Mouse (Mus musculus) CH12.LX (cell line): ENCODE data around the gene Pdlim1. TPM values are rescaled to one million over a fixed set of nuclear protein-coding genes. Genes with fewer than 3 reads are reported as not detected.
A peak's percentile ranks its signal among the peaks of the same experiment; 100 is the strongest.

Source experiments
- DNase-seq: peaks from one replicate; pipeline ENCODE4 v3.0.0-alpha.2; 2013; ENCODE audit errors: extremely low read depth
- H3K27ac ChIP-seq: 2 replicates; pipeline ENCODE4 v1.5.1; 2012; ENCODE audit warnings: low read depth, mild to moderate bottlenecking, control low read depth, moderate library complexity; ENCODE audit not compliant: insufficient read depth
- H3K27me3 ChIP-seq: replicated peaks from 2 replicates; pipeline ENCODE3; 2012; ENCODE audit warnings: inconsistent platforms
- H3K36me3 ChIP-seq, 2 experiments: replicated peaks in 1 of 2; 2 replicates each; pipeline versions ENCODE3 to v1.6.1; 2012; ENCODE audit warnings: inconsistent platforms in 1 of 2, low read length in 1 of 2, mild to moderate bottlenecking in 1 of 2, mixed read lengths in 1 of 2, moderate library complexity in 1 of 2; ENCODE audit not compliant: control insufficient read depth in 1 of 2, insufficient read depth in 1 of 2
- H3K4me1 ChIP-seq, 2 experiments: 2 replicates each; pipeline ENCODE4 v1.6.1; 2012; ENCODE audit warnings: inconsistent platforms in 1 of 2, moderate library complexity in 1 of 2; ENCODE audit not compliant: insufficient read depth in 2 of 2, control insufficient read depth in 1 of 2
- H3K4me2 ChIP-seq: 2 replicates; pipeline ENCODE4 v1.6.1; 2012; ENCODE audit warnings: low read depth, mild to moderate bottlenecking, control low read depth; ENCODE audit not compliant: poor library complexity, insufficient read depth, severe bottlenecking
- H3K4me3 ChIP-seq, 3 experiments: fragments of 150-350 bp in 1 of 3; sonication (generic) in 1 of 3; replicated peaks in 1 of 3; 2 replicates each; pipeline versions ENCODE3 to v1.5.1; 2011 to 2012; ENCODE audit warnings: low read depth in 2 of 3, low read length in 2 of 3, mild to moderate bottlenecking in 2 of 3, moderate library complexity in 2 of 3, control low read depth in 1 of 3, improper control_type of control experiment in 1 of 3, inconsistent platforms in 1 of 3, mixed read lengths in 1 of 3; ENCODE audit not compliant: poor library complexity in 1 of 3
- H3K79me2 ChIP-seq: replicated peaks from 2 replicates; pipeline ENCODE4 v1.6.1; 2012; ENCODE audit warnings: mild to moderate bottlenecking, moderate library complexity; ENCODE audit not compliant: control insufficient read depth, poor library complexity, insufficient read depth, severe bottlenecking; ENCODE audit errors: extremely low read depth
- H3K9ac ChIP-seq: 2 replicates; pipeline ENCODE4 v1.6.1; 2012; ENCODE audit warnings: low read depth, mild to moderate bottlenecking, control low read depth, moderate library complexity; ENCODE audit not compliant: insufficient read depth
- H3K9me3 ChIP-seq: replicated peaks from 2 replicates; pipeline ENCODE3; 2012; ENCODE audit warnings: low read length, inconsistent platforms, mixed read lengths
- CTCF ChIP-seq, 2 experiments: IDR thresholded peaks in 1 of 2; conservative IDR thresholded peaks in 1 of 2; 2 replicates each; pipeline ENCODE4 v1.5.1; 2011 to 2012; ENCODE audit warnings: low read depth in 2 of 2, low read length in 2 of 2, improper control_type of control experiment in 1 of 2, inconsistent platforms in 1 of 2, mild to moderate bottlenecking in 1 of 2, moderate library complexity in 1 of 2
- ELF1 ChIP-seq: IDR thresholded peaks from 2 replicates; pipeline ENCODE4 v1.6.1; 2014; ENCODE audit warnings: low read depth, mild to moderate bottlenecking, inconsistent platforms, low read length, improper control_type of control experiment
- GABPA ChIP-seq: IDR thresholded peaks from 2 replicates; pipeline ENCODE4 v1.6.1; 2012; ENCODE audit warnings: low read depth, low read length, improper control_type of control experiment, inconsistent platforms; ENCODE audit not compliant: insufficient replicate concordance
- JUN ChIP-seq: IDR thresholded peaks from 2 replicates; pipeline ENCODE4 v1.6.1; 2011; ENCODE audit warnings: low read depth, mild to moderate bottlenecking, low read length, improper control_type of control experiment, moderate library complexity; ENCODE audit not compliant: insufficient read depth
- KAT2A ChIP-seq: IDR thresholded peaks from 2 replicates; pipeline ENCODE4 v1.6.1; 2012; ENCODE audit warnings: low read length, improper control_type of control experiment, inconsistent platforms; ENCODE audit not compliant: insufficient replicate concordance
- MAZ ChIP-seq: IDR thresholded peaks from 2 replicates; pipeline ENCODE4 v1.6.1; 2012; ENCODE audit warnings: low read depth, mild to moderate bottlenecking, inconsistent platforms, low read length, improper control_type of control experiment, moderate library complexity
- MEF2A ChIP-seq: IDR thresholded peaks from 2 replicates; pipeline ENCODE4 v1.6.1; 2014; ENCODE audit warnings: low read depth, mild to moderate bottlenecking, inconsistent platforms, low read length, improper control_type of control experiment, borderline replicate concordance
- MXI1 ChIP-seq: IDR thresholded peaks from 2 replicates; pipeline ENCODE4 v1.6.1; 2011; ENCODE audit warnings: mild to moderate bottlenecking, low read depth, low read length, improper control_type of control experiment
- NELFE ChIP-seq: IDR thresholded peaks from 2 replicates; pipeline ENCODE4 v1.6.1; 2011; ENCODE audit warnings: low read depth, low read length, improper control_type of control experiment
- POLR2A ChIP-seq: IDR thresholded peaks from 2 replicates; pipeline ENCODE4 v1.6.1; 2011; ENCODE audit warnings: low read depth, mild to moderate bottlenecking, improper control_type of control experiment, low read length
- RAD21 ChIP-seq: IDR thresholded peaks from 2 replicates; pipeline ENCODE4 v1.6.1; 2011; ENCODE audit warnings: low read depth, mild to moderate bottlenecking, low read length, improper control_type of control experiment, moderate library complexity
- SIN3A ChIP-seq: IDR thresholded peaks from 2 replicates; pipeline ENCODE4 v1.6.1; 2012; ENCODE audit warnings: low read length, improper control_type of control experiment, inconsistent platforms
- TBP ChIP-seq: conservative IDR thresholded peaks from 2 replicates; pipeline ENCODE4 v1.6.1; 2011; ENCODE audit warnings: low read depth, low read length, improper control_type of control experiment
- UBTF ChIP-seq: IDR thresholded peaks from 2 replicates; pipeline ENCODE4 v1.6.1; 2012; ENCODE audit warnings: low read depth, mild to moderate bottlenecking, inconsistent platforms, low read length, improper control_type of control experiment, moderate library complexity
- USF1 ChIP-seq: IDR thresholded peaks from 2 replicates; pipeline ENCODE4 v1.6.1; 2014; ENCODE audit warnings: low read depth, mild to moderate bottlenecking, inconsistent platforms, low read length, improper control_type of control experiment
- USF2 ChIP-seq: conservative IDR thresholded peaks from 2 replicates; pipeline ENCODE4 v1.6.1; 2011; ENCODE audit warnings: low read depth, low read length, improper control_type of control experiment
- ZC3H11A ChIP-seq: IDR thresholded peaks from 2 replicates; pipeline ENCODE4 v1.6.1; 2012; ENCODE audit warnings: low read depth, mild to moderate bottlenecking, inconsistent platforms, low read length, improper control_type of control experiment
- dilution Hi-C: fragments of 300-500 bp; cut with MboI; formaldehyde crosslinking; loops from 2 replicates; pipeline ENCODE4 v1.14.3; 2020; ENCODE audit warnings: low sequenced_read_pairs; ENCODE audit not compliant: extremely low pct_unique_long_range_greater_than_20kb, extremely low pct_ligation_motif_present
- in situ Hi-C: fragments of 300-500 bp; cut with MboI; formaldehyde crosslinking; loops from 3 replicates; pipeline ENCODE4 v1.14.3; 2019; ENCODE audit warnings: low sequenced_read_pairs, low pct_ligation_motif_present, low pct_unique_long_range_greater_than_20kb, mixed read lengths
- polyA plus RNA-seq: library from polyadenylated mRNA; unstranded; fragments of >175 nt; gene quantifications from 2 replicates; pipeline ENCODE4 v1.2.1, GENCODE M21; 2012; ENCODE audit warnings: low read depth; ENCODE audit not compliant: insufficient read length
- total RNA-seq, 2 experiments: library from RNA; depleted of rRNA; stranded (reverse); fragments of 300-350 nt in 1 of 2; fragments of >200 nt in 1 of 2; gene quantifications; 2 replicates each; pipeline ENCODE4 v1.2.3; 2012 to 2014

Gene Pdlim1
- 16.4 and 18.7 TPM in 2 replicates for total RNA-seq (2012; rRNA removed)
- 14.3 and 15.1 TPM in 2 replicates for total RNA-seq (2014; rRNA removed)
- polyA plus RNA-seq, result 54.9 and 57.0 TPM in 2 replicates

- H3K36me3 ChIP-seq, result no peaks in the 10 kb centered on the region
- peaks cover 2% of the 10 kb centered on the region for H3K27me3 ChIP-seq
- TF ChIP-seq JUN, result no peak
- peak; percentile 13; the same call in 1 of the 2 replicates for TF ChIP-seq SIN3A
- 0 out of 2 replicates have a peak, but pooled peaks have one; percentile 19 for TF ChIP-seq MXI1
- TF ChIP-seq MAZ, result 0 out of 2 replicates have a peak, but pooled peaks have one; percentile 36
- TF ChIP-seq KAT2A, result no peak
- no peak for TF ChIP-seq GABPA
- peak; percentile 54; the same call in 1 of the 2 replicates for TF ChIP-seq POLR2A
- no peak for TF ChIP-seq USF2
- H3K27ac ChIP-seq, result no peak within 1 kb of the TSS
- peak; percentile 47 for DNase-seq
- H3K4me1 ChIP-seq, result peaks cover 2 to 18% of the 10 kb centered on the region in 2 experiments; a peak in 2 of 4 replicates
- dilution Hi-C loops, result no loop called here
- no peaks in the 10 kb centered on the region for H3K79me2 ChIP-seq
- H3K9ac ChIP-seq, result peak within 1 kb of the TSS; percentile 12; the same call in 1 of the 2 replicates
- in situ Hi-C loops, result no loop called here
- H3K4me2 ChIP-seq, result peak within 1 kb of the TSS; percentile 58
- H3K9me3 ChIP-seq, result peaks cover under 1% of the 10 kb centered on the region
- H3K4me3 ChIP-seq, result peak within 1 kb of the TSS; percentile 23 to 76 (median 71)
Measured at GRCm38 (mm10) chr19:40271308-40271892, at the start of gene Pdlim1. Pdlim1 (minus strand) TSS chr19:40271842.

- no peak for TF ChIP-seq RAD21
- no peak for TF ChIP-seq GABPA
- Histone ChIP-seq H3K36me3 (peaks cover 0 to 15% of the 10 kb centered on the region in 2 experiments), H3K79me2 (no peaks in the 10 kb centered on the region), H3K9me3 (no peaks in the 10 kb centered on the region), H3K4me1 (no peaks in the 10 kb centered on the region), H3K4me3 (no peak overlapping the region), H3K4me2 (no peak overlapping the region), H3K9ac (no peak overlapping the region), H3K27me3 (no peaks in the 10 kb centered on the region), H3K27ac (no peak overlapping the region)
- in situ Hi-C loops, result no loop called here
- dilution Hi-C loops, result no loop called here
- no peak for DNase-seq
Measured at GRCm38 (mm10) chr19:40319199-40319598, 47.6 kb upstream of the Pdlim1 start.

- no peak for DNase-seq
- in situ Hi-C loops (no loop called here), dilution Hi-C loops (no loop called here)
- H3K27ac ChIP-seq, result no peak overlapping the region
- H3K27me3 ChIP-seq, result no peaks in the 10 kb centered on the region
- H3K79me2 ChIP-seq, result no peaks in the 10 kb centered on the region
- no peak overlapping the region for H3K9ac ChIP-seq
- H3K4me3 ChIP-seq, result no peak overlapping the region
- no peaks in the 10 kb centered on the region for H3K9me3 ChIP-seq
- H3K4me2 ChIP-seq, result no peak overlapping the region
- peaks cover 0 to 14% of the 10 kb centered on the region in 2 experiments for H3K36me3 ChIP-seq
- TF ChIP-seq KAT2A (no peak), USF1 (no peak), NELFE (no peak), MEF2A (no peak), TBP (no peak), CTCF (conservative IDR thresholded peaks at IDR 0.05 in 1 of 2, IDR thresholded peaks at IDR 0.05 in 1 of 2; ENCODE audit: low read depth in 2 of 2, low read length in 2 of 2) (no peak), ZC3H11A (no peak), MXI1 (no peak), POLR2A (no peak), ELF1 (no peak), SIN3A (no peak), UBTF (no peak)
- TF ChIP-seq, all 38 proteins: peak for 0
- no peaks in the 10 kb centered on the region for H3K4me1 ChIP-seq
Measured at GRCm38 (mm10) chr19:40318511-40318910, 46.9 kb upstream of the Pdlim1 start.
